Mouse (Mus musculus): ENCODE data around the gene Tex52. TPM values are rescaled to one million over a fixed set of nuclear protein-coding genes. Genes with fewer than 3 reads are reported as not detected.

Gene Tex52
- total and polyA plus RNA-seq, 3 experiments, result not detected

- dilution Hi-C loops (cut with MboI; ENCODE audit: extremely low pct_ligation_motif_present, extremely low pct_unique_long_range_greater_than_20kb, low sequenced_read_pairs) (no loop called here), in situ Hi-C loops (cut with MboI; ENCODE audit: low pct_ligation_motif_present, low pct_unique_long_range_greater_than_20kb, low sequenced_read_pairs) (no loop called here)
- Histone ChIP-seq H3K27ac (ENCODE audit: insufficient read depth, low read depth) (no peak overlapping the region), H3K79me2 (replicated peaks; ENCODE audit: control insufficient read depth, extremely low read depth, insufficient read depth, poor library complexity, severe bottlenecking) (no peaks in the 10 kb centered on the region), H3K36me3 (replicated peaks in 1 of 2; ENCODE audit: control insufficient read depth in 1 of 2, insufficient read depth in 1 of 2, low read length in 1 of 2) (peaks cover 0 to 22% of the 10 kb centered on the region in 2 experiments), H3K9me3 (replicated peaks; ENCODE audit: low read length) (no peaks in the 10 kb centered on the region), H3K4me2 (ENCODE audit: insufficient read depth, low read depth, poor library complexity, severe bottlenecking) (no peak overlapping the region), H3K4me1 (ENCODE audit: control insufficient read depth in 1 of 2, insufficient read depth in 2 of 2) (peaks cover 0 to 7% of the 10 kb centered on the region in 2 experiments; a peak in 2 of 4 replicates), H3K27me3 (replicated peaks) (no peaks in the 10 kb centered on the region), H3K9ac (ENCODE audit: insufficient read depth, low read depth) (no peak overlapping the region), H3K4me3 (replicated peaks in 1 of 3; ENCODE audit: low read depth in 2 of 3, low read length in 2 of 3, poor library complexity in 1 of 3) (no peak overlapping the region)
- TF ChIP-seq NRF1 (IDR thresholded peaks at IDR 0.05; ENCODE audit: low read depth, low read length), result no peak
- TF ChIP-seq KAT2A (IDR thresholded peaks at IDR 0.05; ENCODE audit: insufficient replicate concordance, low read length), result no peak
- no peak for TF ChIP-seq CHD2 (IDR thresholded peaks at IDR 0.05; ENCODE audit: low read length)
- TF ChIP-seq JUND (conservative IDR thresholded peaks at IDR 0.05; ENCODE audit: low read depth, low read length), result no peak
- no peak for TF ChIP-seq IRF4 (IDR thresholded peaks at IDR 0.05; ENCODE audit: low read depth, low read length)
- no peak for TF ChIP-seq ZC3H11A (IDR thresholded peaks at IDR 0.05; ENCODE audit: low read depth, low read length)
- no peak for TF ChIP-seq USF2 (conservative IDR thresholded peaks at IDR 0.05; ENCODE audit: low read depth, low read length)
- no peak for TF ChIP-seq SIN3A (IDR thresholded peaks at IDR 0.05; ENCODE audit: low read length)
- no peak for TF ChIP-seq MAZ (IDR thresholded peaks at IDR 0.05; ENCODE audit: low read depth, low read length)
- TF ChIP-seq TBP (conservative IDR thresholded peaks at IDR 0.05; ENCODE audit: low read depth, low read length), result no peak
- TF ChIP-seq NELFE (IDR thresholded peaks at IDR 0.05; ENCODE audit: low read depth, low read length), result no peak
- TF ChIP-seq GABPA (IDR thresholded peaks at IDR 0.05; ENCODE audit: insufficient replicate concordance, low read depth, low read length), result no peak
- TF ChIP-seq MXI1 (IDR thresholded peaks at IDR 0.05; ENCODE audit: low read depth, low read length), result no peak
- TF ChIP-seq POLR2AphosphoS2 (IDR thresholded peaks at IDR 0.05; ENCODE audit: low read depth, low read length), result no peak
- no peak for TF ChIP-seq RCOR1 (conservative IDR thresholded peaks at IDR 0.05; ENCODE audit: low read depth, low read length)
- no peak for DNase-seq (ENCODE audit: extremely low read depth)
These were observed 33.1 kb upstream of the Tex52 start for GRCm38 (mm10) chr6:128341956-128342723.

DNA sequence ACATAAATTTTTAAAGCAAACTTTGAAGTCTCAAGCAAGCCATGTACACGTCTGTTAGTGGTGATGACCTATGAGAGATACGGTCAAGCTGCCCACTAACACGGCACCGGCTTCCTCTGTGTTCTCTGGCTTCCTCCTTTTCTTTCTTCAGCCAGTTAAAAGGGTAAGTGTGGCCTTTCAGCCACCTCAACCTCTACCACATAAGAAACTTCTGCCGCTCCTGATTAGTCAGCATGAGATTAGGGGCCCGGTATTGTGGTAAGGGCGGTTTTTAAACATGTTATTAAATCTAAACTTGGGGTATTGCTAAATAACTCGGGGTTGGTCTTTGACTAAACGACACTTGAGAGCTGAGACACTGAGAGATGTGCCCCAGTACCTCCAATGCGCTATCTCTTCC is 29.6 kb upstream of the Tex52 start:
- dilution Hi-C loops (cut with MboI; ENCODE audit: extremely low pct_ligation_motif_present, extremely low pct_unique_long_range_greater_than_20kb, low sequenced_read_pairs), result no loop called here
- no peaks in the 10 kb centered on the region for H3K27me3 ChIP-seq (replicated peaks)
- H3K79me2 ChIP-seq (replicated peaks; ENCODE audit: control insufficient read depth, extremely low read depth, insufficient read depth, poor library complexity, severe bottlenecking), result no peaks in the 10 kb centered on the region
- in situ Hi-C loops (cut with MboI; ENCODE audit: low pct_ligation_motif_present, low pct_unique_long_range_greater_than_20kb, low sequenced_read_pairs), result no loop called here
- TF ChIP-seq TBP (conservative IDR thresholded peaks at IDR 0.05; ENCODE audit: low read depth, low read length) (no peak), EP300 (IDR thresholded peaks at IDR 0.05; ENCODE audit: low read length) (0 out of 2 replicates have a peak, but pooled peaks have one; percentile 25), MXI1 (IDR thresholded peaks at IDR 0.05; ENCODE audit: low read depth, low read length) (no peak), ETS1 (conservative IDR thresholded peaks at IDR 0.05; ENCODE audit: low read depth, low read length) (no peak), JUND (conservative IDR thresholded peaks at IDR 0.05; ENCODE audit: low read depth, low read length) (no peak), RCOR1 (conservative IDR thresholded peaks at IDR 0.05; ENCODE audit: low read depth, low read length) (no peak), USF1 (IDR thresholded peaks at IDR 0.05; ENCODE audit: low read depth, low read length) (no peak), IRF4 (IDR thresholded peaks at IDR 0.05; ENCODE audit: low read depth, low read length) (peak; percentile 27; the same call in 1 of the 2 replicates)
- H3K9me3 ChIP-seq (replicated peaks; ENCODE audit: low read length), result no peaks in the 10 kb centered on the region
- peaks cover 0 to 8% of the 10 kb centered on the region in 2 experiments; a peak in 2 of 4 replicates for H3K4me1 ChIP-seq (ENCODE audit: control insufficient read depth in 1 of 2, insufficient read depth in 2 of 2)
- H3K4me2 ChIP-seq (ENCODE audit: insufficient read depth, low read depth, poor library complexity, severe bottlenecking), result no peak overlapping the region
- DNase-seq (ENCODE audit: extremely low read depth), result no peak
- H3K9ac ChIP-seq (ENCODE audit: insufficient read depth, low read depth), result no peak overlapping the region
- no peak overlapping the region for H3K27ac ChIP-seq (ENCODE audit: insufficient read depth, low read depth)
- peaks cover 0 to 30% of the 10 kb centered on the region in 2 experiments for H3K36me3 ChIP-seq (replicated peaks in 1 of 2; ENCODE audit: control insufficient read depth in 1 of 2, insufficient read depth in 1 of 2, low read length in 1 of 2)
- no peak overlapping the region for H3K4me3 ChIP-seq (replicated peaks in 1 of 3; ENCODE audit: low read depth in 2 of 3, low read length in 2 of 3, poor library complexity in 1 of 3)
